Mouse (Mus musculus): ENCODE measurements around the gene Cmya5.

Gene Cmya5

GRCm38 (mm10) chr13:93068353-93068752 lies 76.2 kb downstream of the Cmya5 start:
- CTCF ChIA-PET, result no interaction called here

GRCm38 (mm10) chr13:93062860-93063636 lies 81.5 kb downstream of the Cmya5 start:
- CTCF ChIA-PET, result interaction anchor here (1.1 kb wide), 1 partner anchor 11 kb away, joined by 3 read pairs; no protein-coding TSS in a partner anchor

- CTCF ChIA-PET, result no interaction called here
These were observed 83.2 kb downstream of the Cmya5 start for GRCm38 (mm10) chr13:93061311-93061710.

GRCm38 (mm10) chr13:93060437-93060836 lies 84.1 kb downstream of the Cmya5 start:
- CTCF ChIA-PET, result no interaction called here

GRCm38 (mm10) chr13:93058551-93059011 lies 85.9 kb downstream of the Cmya5 start:
- CTCF ChIA-PET, result no interaction called here

- CTCF ChIA-PET, result no interaction called here
These were observed 86.8 kb downstream of the Cmya5 start for GRCm38 (mm10) chr13:93057492-93058260.

- CTCF ChIA-PET, result interaction anchor here (0.6 kb wide), 1 partner anchor 87 kb away, joined by 3 read pairs; no protein-coding TSS in a partner anchor
These were observed 88.4 kb downstream of the Cmya5 start for GRCm38 (mm10) chr13:93056091-93056490.

- CTCF ChIA-PET, result no interaction called here
These were observed 93.0 kb downstream of the Cmya5 start for GRCm38 (mm10) chr13:93051483-93051882.

GRCm38 (mm10) chr13:93041021-93041420 lies 103.5 kb downstream of the Cmya5 start:
- CTCF ChIA-PET, result no interaction called here

- CTCF ChIA-PET, result no interaction called here
These were observed 108.3 kb downstream of the Cmya5 start for GRCm38 (mm10) chr13:93036218-93036617.

- CTCF ChIA-PET, result no interaction called here
These were observed 115.2 kb downstream of the Cmya5 start for GRCm38 (mm10) chr13:93029337-93029736.

GRCm38 (mm10) chr13:93024837-93025236 lies 119.7 kb downstream of the Cmya5 start:
- CTCF ChIA-PET, result no interaction called here

GRCm38 (mm10) chr13:93022158-93022557 lies 122.4 kb downstream of the Cmya5 start:
- CTCF ChIA-PET, result interaction anchor here (0.6 kb wide), 1 partner anchor 102 kb away, joined by 3 read pairs; no protein-coding TSS in a partner anchor

GRCm38 (mm10) chr13:93012952-93013351 lies 131.6 kb downstream of the Cmya5 start:
- CTCF ChIA-PET, result interaction anchor here (0.5 kb wide), 1 partner anchor 205 kb away, joined by 8 read pairs; no protein-coding TSS in a partner anchor

GRCm38 (mm10) chr13:93011315-93011714 lies 133.2 kb downstream of the Cmya5 start:
- CTCF ChIA-PET, result no interaction called here

- CTCF ChIA-PET, result interaction anchor here (0.6 kb wide), 1 partner anchor 610 kb away, joined by 3 read pairs; no protein-coding TSS in a partner anchor
These were observed 134.0 kb downstream of the Cmya5 start for GRCm38 (mm10) chr13:93010524-93010923.

GRCm38 (mm10) chr13:93007078-93007477 lies 137.4 kb downstream of the Cmya5 start:
- CTCF ChIA-PET, result interaction anchor here (1.4 kb wide), 1 partner anchor 236 kb away, joined by 5 read pairs; no protein-coding TSS in a partner anchor

GRCm38 (mm10) chr13:93006347-93006746 lies 138.2 kb downstream of the Cmya5 start:
- CTCF ChIA-PET, result interaction anchor here (1.4 kb wide), 1 partner anchor 237 kb away, joined by 5 read pairs; no protein-coding TSS in a partner anchor

- CTCF ChIA-PET, result no interaction called here
These were observed 140.5 kb downstream of the Cmya5 start for GRCm38 (mm10) chr13:93004003-93004402.

GRCm38 (mm10) chr13:93002456-93002855 lies 142.1 kb downstream of the Cmya5 start:
- CTCF ChIA-PET, result no interaction called here

GRCm38 (mm10) chr13:93000640-93001351 lies 143.7 kb downstream of the Cmya5 start:
- CTCF ChIA-PET, result no interaction called here

GRCm38 (mm10) chr13:92999860-93000259 lies 144.7 kb downstream of the Cmya5 start:
- CTCF ChIA-PET, result no interaction called here
